Mouse (Mus musculus) gastrocnemius, adult 18-20 months (tissue): ENCODE results near the gene Sars. TPM values are rescaled to one million over a fixed set of nuclear protein-coding genes. Genes with fewer than 3 reads are reported as not detected.

Source experiments
- DNase-seq: peaks from one replicate; pipeline ENCODE4 v3.0.0; 2021; ENCODE audit warnings: low spot score
- long read RNA-seq, 2 experiments: library from polyadenylated mRNA; stranded (forward); transcript quantifications; one replicate each; pipeline ENCODE4 v2.0.0; 2021
- total RNA-seq, 2 experiments: library from RNA; stranded (reverse); gene quantifications; 2 replicates each; pipeline ENCODE4 v1.2.3; 2021

Sars gene
- total RNA-seq, result 100 to 1,000 TPM; 118 to 122 TPM
- long read RNA-seq, experiment 1, transcript Sars-202 (12 exons, 1,866 nt), result minor isoform, 18 of 128 reads
- long read RNA-seq, experiment 1, transcript Sars-201 (11 exons, 3,570 nt), result major isoform, 89 of 128 reads
- long read RNA-seq, experiment 1, partial matches to known transcripts, result 16 of 128 reads
- long read RNA-seq, experiment 1, other reads (novel, unspliced or antisense), result 5 of 128 reads
- long read RNA-seq, experiment 2, transcript Sars-201 (11 exons, 3,570 nt), result major isoform, 81 of 99 reads
- long read RNA-seq, experiment 2, transcript Sars-202 (12 exons, 1,866 nt), result minor isoform, 5 of 99 reads
- long read RNA-seq, experiment 2, partial matches to known transcripts, result 12 of 99 reads
- long read RNA-seq, experiment 2, other reads (novel, unspliced or antisense), result 1 of 99 reads

- peak; percentile 89 for DNase-seq
Observed at GRCm38 (mm10) chr3:108444698-108445365, at the start of gene Sars. Gene Sars (minus strand): TSS chr3:108445209.

DNA sequence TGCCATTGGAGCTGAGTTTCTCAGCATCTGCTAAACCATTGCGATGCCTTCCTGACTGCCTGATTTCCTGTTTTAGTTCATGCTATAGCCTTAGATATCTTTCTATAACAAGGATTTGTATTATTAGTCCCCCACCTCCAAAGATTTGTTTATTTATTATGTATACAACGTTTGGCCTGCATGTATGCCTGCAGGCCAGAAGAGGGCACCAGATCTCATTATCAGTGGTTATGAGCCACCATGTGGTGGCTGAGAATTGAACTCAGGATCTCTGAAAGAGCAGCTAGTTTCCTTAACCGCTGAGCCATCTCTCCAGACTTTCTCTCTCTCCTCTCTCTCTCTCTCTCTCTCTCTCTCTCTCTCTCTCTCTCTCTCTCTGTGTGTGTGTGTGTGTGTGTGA lies 45.0 kb upstream of the Sars start:
- DNase-seq, result no peak

DNA sequence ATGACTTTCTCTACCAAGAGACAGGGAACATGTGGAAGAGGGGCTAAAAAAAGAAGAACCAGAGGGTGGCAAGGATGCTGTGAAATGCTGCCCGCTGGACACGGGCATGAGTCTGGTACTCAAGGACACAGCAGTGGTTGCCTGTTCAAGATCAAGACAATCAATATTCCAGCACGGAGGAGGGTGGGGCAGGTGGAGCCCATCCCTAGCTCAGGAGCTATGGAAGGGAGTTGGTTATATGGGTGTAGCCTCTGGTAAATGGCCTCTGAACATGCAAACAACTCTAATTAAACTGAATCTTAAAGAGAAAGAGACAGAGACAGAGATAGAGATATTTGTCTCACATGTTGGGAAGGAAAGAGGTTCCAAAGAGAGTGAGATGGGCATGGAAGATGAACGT lies 39.7 kb upstream of the Sars start:
- DNase-seq, result no peak

GRCm38 (mm10) chr3:108478800-108479199 lies 33.8 kb upstream of the Sars start:
- no peak for DNase-seq

DNA sequence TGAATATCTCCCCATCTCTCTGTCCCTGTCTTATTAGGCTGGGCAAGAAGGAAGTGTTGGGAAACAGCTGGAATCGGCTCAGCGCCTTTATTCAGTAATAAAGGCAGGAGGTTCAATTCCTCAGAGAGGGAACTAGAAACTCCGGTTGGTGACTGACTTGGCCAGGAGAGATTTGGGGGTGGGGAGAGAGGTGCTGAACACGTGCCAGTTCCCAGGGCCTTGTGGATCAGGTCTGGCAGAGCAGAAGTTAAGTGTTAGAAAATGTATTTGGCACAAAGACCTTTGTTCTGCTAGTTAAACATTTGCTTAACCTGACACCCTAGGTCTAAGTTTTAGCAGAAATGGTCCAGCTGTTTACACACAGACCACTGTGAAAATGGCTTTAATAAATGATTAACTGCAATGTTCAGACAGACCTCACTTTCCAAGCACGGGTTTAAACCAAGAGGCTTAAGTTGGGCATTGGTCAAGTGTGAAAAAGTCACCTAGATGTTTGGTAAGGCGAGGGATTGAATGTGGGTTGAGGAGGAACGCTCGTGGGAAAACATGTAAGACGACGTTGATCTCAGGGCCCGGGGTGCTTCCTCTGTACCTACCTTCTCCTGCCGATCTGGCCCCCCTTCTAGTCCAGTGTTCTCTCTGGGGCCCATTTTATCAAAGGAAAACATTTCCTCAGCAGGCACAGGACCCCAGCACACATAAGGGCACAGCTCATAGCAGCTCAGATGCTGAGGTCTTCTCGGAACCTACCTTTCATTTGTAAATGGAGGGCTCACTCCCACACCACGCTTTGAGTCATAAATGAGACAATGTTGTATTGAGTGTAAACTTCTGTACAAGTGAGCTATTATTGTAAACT lies 32.0 kb upstream of the Sars start:
- peak; percentile 45 for DNase-seq

DNA sequence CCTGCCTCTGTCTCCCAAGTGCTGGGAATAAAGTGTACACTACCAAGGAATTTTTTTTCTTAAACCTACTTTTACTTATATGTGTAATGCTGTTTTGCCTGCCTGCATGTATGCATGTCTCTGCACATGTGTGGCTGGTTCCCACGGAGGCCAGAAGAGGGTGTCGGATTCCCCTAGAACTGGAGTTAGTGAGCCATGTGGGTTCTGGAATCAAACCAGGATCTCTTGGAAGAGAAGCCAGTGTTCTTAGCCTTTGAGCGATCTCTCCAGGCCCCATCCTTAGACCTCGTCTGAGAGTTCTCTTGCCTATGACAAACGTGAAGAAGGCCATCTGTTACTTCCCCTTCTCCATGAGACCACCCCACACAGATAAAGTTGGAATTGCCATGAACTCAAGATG lies 30.5 kb upstream of the Sars start:
- peak; percentile 4 for DNase-seq

DNA sequence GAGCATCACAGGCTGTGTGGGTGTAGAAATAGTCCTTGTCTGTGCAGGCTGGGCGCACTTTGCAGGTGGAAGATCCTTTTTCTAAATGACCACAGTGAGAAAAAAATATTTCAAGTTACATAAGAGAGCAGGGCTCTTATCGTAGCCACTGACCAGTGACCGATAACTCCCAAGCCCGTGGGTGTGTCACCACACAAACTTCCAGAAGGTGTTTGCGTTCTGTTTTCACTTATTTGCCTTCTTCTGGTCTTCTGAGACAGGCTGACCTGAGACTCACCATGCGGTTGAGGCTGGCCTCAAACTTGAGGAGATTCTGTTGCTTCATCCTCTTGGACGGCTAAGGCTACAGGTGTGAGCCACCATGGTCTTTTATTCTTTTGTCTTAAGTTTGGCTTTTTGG lies 30.0 kb upstream of the Sars start:
- DNase-seq, result no peak

- no peak for DNase-seq
Observed at GRCm38 (mm10) chr3:108467760-108468159, 22.8 kb upstream of the Sars start.

- peak; percentile 63 for DNase-seq
Observed at GRCm38 (mm10) chr3:108466425-108466824, 21.4 kb upstream of the Sars start.

GRCm38 (mm10) chr3:108458866-108459265 lies 13.9 kb upstream of the Sars start:
- DNase-seq, result no peak

DNA sequence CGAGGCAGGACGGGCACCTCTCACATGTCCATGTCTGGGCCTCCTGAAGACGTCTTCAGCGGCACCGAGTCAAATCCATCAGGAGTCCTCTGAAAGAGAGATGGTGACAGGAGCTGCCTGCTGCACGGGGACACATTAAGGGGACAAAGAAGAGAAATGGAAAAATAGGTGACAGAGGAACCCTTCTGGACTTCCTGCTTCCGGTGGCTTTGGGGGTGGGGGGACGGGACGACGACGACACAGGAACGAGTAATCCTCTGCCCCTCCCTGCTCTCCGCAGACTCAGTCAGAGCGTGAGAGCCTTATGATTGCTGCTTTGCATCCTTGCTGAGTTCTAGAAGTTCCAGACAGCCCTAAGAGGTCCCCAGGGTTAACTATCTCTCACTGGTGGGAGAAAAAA lies 13.4 kb upstream of the Sars start:
- DNase-seq, result no peak

- no peak for DNase-seq
Observed at GRCm38 (mm10) chr3:108454172-108454571, 9.2 kb upstream of the Sars start.

- no peak for DNase-seq
Observed at GRCm38 (mm10) chr3:108451969-108452368, 7.0 kb upstream of the Sars start.

GRCm38 (mm10) chr3:108445366-108445705 lies 327 bp upstream of the Sars start:
- no peak for DNase-seq

- peak; percentile 59 for DNase-seq
Observed at GRCm38 (mm10) chr3:108444029-108444428, 980 bp downstream of the Sars start.

DNA sequence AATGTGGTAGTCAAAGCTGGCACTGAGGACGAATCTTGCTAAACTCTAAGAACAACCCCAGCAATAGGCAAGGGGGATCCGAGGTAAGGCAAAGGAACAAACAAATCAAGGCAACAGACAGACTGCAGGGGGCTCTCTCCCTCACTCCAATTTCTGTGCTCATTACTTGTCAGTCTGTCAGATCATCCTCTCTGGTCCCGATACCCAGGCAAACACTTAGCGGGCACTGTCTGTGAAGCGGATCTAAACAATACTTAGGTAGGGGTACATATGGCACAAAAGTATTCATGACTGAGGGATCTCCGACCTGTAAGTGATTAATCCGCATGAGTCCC lies 8.7 kb downstream of the Sars start:
- no peak for DNase-seq

DNA sequence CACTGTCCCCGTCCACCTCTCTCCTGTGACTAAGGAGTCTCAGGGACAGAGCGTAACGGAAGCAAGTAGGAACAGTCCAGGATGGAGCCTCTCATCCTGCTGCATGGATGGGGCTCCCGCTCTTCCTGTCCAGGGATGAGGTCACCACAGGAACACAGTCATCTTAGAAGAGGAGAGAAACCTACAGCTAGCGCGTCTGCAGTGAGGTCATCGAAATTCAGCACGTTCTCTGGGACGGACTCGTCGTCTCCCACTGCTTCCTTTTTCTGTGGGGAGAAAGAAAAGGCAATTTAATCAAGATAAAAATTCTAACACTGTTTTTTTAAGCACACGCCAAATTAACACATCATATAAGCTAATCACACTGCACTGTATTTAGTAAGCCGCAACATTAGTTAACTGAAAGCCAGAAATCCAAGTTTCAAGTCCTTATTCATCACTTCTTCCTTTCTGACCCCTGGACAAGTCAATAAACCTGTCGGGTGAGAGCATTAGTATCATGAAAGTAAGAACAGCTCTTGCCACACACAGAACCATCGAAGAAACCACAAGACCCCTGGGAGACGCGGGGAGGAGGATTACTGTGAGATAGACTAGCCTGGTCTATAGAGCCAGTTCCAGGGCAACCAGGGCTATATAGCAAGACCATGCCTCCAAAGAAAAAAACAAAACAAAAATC lies 9.2 kb downstream of the Sars start:
- DNase-seq, result no peak

DNA sequence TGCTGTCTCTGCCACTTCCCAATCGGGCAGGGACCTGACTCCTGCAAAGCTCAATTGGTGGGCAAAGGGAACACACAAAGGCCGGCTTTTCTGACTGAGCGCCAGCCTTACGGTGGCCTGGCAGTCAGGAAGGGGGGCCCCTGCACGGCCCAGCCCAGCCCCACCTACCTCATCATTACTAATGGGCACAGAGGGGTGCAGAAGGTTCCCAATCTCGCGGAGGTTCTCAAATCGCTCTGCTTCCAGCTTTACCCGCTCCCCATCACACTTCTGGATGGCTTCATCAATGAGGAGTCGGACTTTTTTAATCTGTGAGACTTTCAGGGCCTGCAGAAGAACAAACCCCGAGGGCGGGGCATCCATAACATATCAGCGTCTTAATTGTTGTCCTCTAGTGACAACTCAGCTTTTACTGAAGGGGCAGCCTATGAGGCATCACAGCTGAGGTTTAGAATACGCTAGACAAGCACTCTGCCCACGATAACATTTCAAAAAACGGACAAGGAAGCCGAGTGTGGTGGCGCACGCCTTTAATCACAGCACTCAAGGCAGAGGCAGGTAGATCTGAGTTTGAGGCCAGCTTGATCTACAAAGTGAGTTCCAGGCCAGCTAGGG lies 11.0 kb downstream of the Sars start:
- DNase-seq, result no peak

- DNase-seq, result no peak
Observed at GRCm38 (mm10) chr3:108433188-108433880, 11.7 kb downstream of the Sars start.

GRCm38 (mm10) chr3:108432542-108433187 lies 12.3 kb downstream of the Sars start:
- no peak for DNase-seq
